Mouse (Mus musculus) forebrain, embryonic 14.5 days (tissue): Measurements from ENCODE around the gene Gpr157. TPM values are rescaled to one million over a fixed set of nuclear protein-coding genes. Genes with fewer than 3 reads are reported as not detected.

Experiments used
- ATAC-seq: fragments of 200-750 bp; cut with Nextera tagmentation; 2 replicates; pipeline ENCODE4 v1.8.0; 2017; ENCODE audit warnings: mild to moderate bottlenecking, moderate library complexity
- DNase-seq: peaks from one replicate; pipeline ENCODE4 v3.0.0-alpha.2; 2015; ENCODE audit warnings: low spot score
- H3K27ac ChIP-seq: fragments of 300-500 bp; sonication (generic); 2 replicates; pipeline ENCODE4 v1.5.1; 2014; ENCODE audit warnings: low read depth, mild to moderate bottlenecking, control low read depth, low read length, moderate library complexity
- H3K27me3 ChIP-seq: fragments of 300-500 bp; sonication (generic); replicated peaks from 2 replicates; pipeline ENCODE4 v1.6.1; 2014; ENCODE audit warnings: low read length, control low read depth, mixed read lengths; ENCODE audit not compliant: control insufficient read depth, insufficient read depth
- H3K36me3 ChIP-seq: fragments of 300-500 bp; sonication (generic); 2 replicates; pipeline ENCODE4 v1.6.1; 2014; ENCODE audit warnings: low read length, control low read depth; ENCODE audit not compliant: control insufficient read depth, insufficient read depth
- H3K4me1 ChIP-seq: fragments of 300-500 bp; sonication (generic); 2 replicates; pipeline ENCODE4 v1.6.1; 2014; ENCODE audit warnings: antibody characterized with exemption, low read length, control low read depth; ENCODE audit not compliant: control insufficient read depth, insufficient read depth
- H3K4me2 ChIP-seq: fragments of 300-500 bp; sonication (generic); 2 replicates; pipeline ENCODE4 v1.6.1; 2014; ENCODE audit warnings: mild to moderate bottlenecking, control low read depth, low read length
- H3K4me3 ChIP-seq: fragments of 300-500 bp; sonication (generic); 2 replicates; pipeline ENCODE4 v1.5.1; 2014; ENCODE audit warnings: low read depth, low read length, control low read depth
- H3K9ac ChIP-seq: fragments of 300-500 bp; sonication (generic); 2 replicates; pipeline ENCODE4 v1.6.1; 2014; ENCODE audit warnings: mild to moderate bottlenecking, low read length, control low read depth, moderate library complexity
- H3K9me3 ChIP-seq: fragments of 300-500 bp; sonication (generic); replicated peaks from 2 replicates; pipeline ENCODE4 v1.6.1; 2016; ENCODE audit warnings: low read length, control low read depth, mixed read lengths; ENCODE audit not compliant: control insufficient read depth
- WGBS: fragments of 180-500 bp; shearing (Covaris S2); extraction: QIAGEN DNeasy Blood & Tissue Kit; methylation state at CpG from one replicate; pipeline ENCODE4 v1.1.7; 2014; 5-methylcytosine and 5-hydroxymethylcytosine counted together
- polyA plus RNA-seq: library from polyadenylated mRNA; unstranded; fragments of >200 nt; fragmentation: Nextera tagmentation; extraction: Ambion mirVana; gene quantifications from 2 replicates; pipeline ENCODE4 v1.2.1, GENCODE M21; 2014

Gpr157 gene
- polyA plus RNA-seq, 1 experiment from 2014 or later, result 0.06 TPM

GRCm38 (mm10) chr4:150079244-150079643 is 7.9 kb upstream of the Gpr157 start:
- Histone ChIP-seq H3K9me3 (no peaks in the 10 kb centered on the region), H3K27ac (no peak overlapping the region), H3K36me3 (no peaks in the 10 kb centered on the region), H3K9ac (no peak overlapping the region), H3K27me3 (no peaks in the 10 kb centered on the region), H3K4me2 (no peak overlapping the region), H3K4me3 (no peak overlapping the region), H3K4me1 (no peaks in the 10 kb centered on the region)
- no peak for ATAC-seq
- WGBS, result 78% methylated on average over 7 of the region's 7 CpGs
- DNase-seq, result no peak

DNA sequence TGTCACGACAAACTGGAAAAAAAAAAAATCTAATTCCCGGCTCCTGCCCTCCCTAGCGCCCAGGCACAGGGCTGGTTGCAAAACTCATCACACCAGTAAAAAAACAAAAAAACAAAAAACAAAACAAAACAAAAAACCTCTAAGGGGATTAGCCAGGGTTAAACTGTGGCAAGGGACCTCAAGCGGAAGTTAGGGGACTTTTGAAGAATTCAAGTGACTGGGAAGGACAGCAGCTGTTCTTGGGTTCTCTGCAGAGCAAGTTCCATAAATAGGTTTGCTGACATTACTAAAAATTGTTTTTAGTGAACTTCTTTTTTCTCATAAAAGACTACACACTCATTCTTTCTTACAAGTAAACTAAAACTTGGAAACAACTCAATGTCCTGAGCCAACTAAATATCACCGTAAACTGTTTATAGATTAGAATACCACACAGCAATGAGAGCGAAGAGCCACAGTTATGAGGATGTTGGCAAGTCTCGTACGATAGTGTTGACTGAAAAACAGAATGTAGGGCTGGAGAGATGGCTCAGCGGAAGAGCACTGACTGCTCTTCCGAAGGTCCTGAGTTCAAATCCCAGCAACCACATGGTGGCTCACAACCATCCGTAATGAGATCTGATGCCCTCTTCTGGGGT is 6.7 kb upstream of the Gpr157 start:
- no peak for ATAC-seq
- no peak overlapping the region for H3K4me3 ChIP-seq
- no peak overlapping the region for H3K4me2 ChIP-seq
- no peak overlapping the region for H3K9ac ChIP-seq
- H3K36me3 ChIP-seq, result no peaks in the 10 kb centered on the region
- DNase-seq, result no peak
- H3K27me3 ChIP-seq, result no peaks in the 10 kb centered on the region
- no peak overlapping the region for H3K27ac ChIP-seq
- 81% methylated on average over 11 of the region's 11 CpGs for WGBS
- H3K4me1 ChIP-seq, result no peaks in the 10 kb centered on the region
- no peaks in the 10 kb centered on the region for H3K9me3 ChIP-seq

- H3K27ac ChIP-seq, result no peak overlapping the region
- H3K4me3 ChIP-seq, result no peak overlapping the region
- H3K4me1 ChIP-seq, result peaks cover 5% of the 10 kb centered on the region; the same call in 1 of the 2 replicates
- 75% methylated on average over 4 of the region's 4 CpGs for WGBS
- ATAC-seq (no peak), DNase-seq (no peak)
- no peak overlapping the region for H3K4me2 ChIP-seq
- no peaks in the 10 kb centered on the region for H3K36me3 ChIP-seq
- no peaks in the 10 kb centered on the region for H3K9me3 ChIP-seq
- H3K9ac ChIP-seq, result no peak overlapping the region
- H3K27me3 ChIP-seq, result peaks cover 11% of the 10 kb centered on the region
Measured at GRCm38 (mm10) chr4:150085366-150085765, 1.8 kb upstream of the Gpr157 start.

- peak overlapping the region; percentile 99 for H3K4me2 ChIP-seq
- WGBS, result under 1% methylated on average over 7 of the region's 7 CpGs
- H3K4me1 ChIP-seq, result peaks cover 5% of the 10 kb centered on the region; the same call in 1 of the 2 replicates
- H3K27me3 ChIP-seq, result peaks cover 14% of the 10 kb centered on the region
- ATAC-seq, result no peak
- 0 out of 2 replicates have a peak overlapping the region, but pooled peaks have one; percentile 45 for H3K9ac ChIP-seq
- H3K9me3 ChIP-seq, result no peaks in the 10 kb centered on the region
- no peaks in the 10 kb centered on the region for H3K36me3 ChIP-seq
- no peak overlapping the region for H3K27ac ChIP-seq
- DNase-seq, result no peak
- H3K4me3 ChIP-seq, result peak overlapping the region; percentile 44
Measured at GRCm38 (mm10) chr4:150086841-150087160, 364 bp upstream of the Gpr157 start.

DNA sequence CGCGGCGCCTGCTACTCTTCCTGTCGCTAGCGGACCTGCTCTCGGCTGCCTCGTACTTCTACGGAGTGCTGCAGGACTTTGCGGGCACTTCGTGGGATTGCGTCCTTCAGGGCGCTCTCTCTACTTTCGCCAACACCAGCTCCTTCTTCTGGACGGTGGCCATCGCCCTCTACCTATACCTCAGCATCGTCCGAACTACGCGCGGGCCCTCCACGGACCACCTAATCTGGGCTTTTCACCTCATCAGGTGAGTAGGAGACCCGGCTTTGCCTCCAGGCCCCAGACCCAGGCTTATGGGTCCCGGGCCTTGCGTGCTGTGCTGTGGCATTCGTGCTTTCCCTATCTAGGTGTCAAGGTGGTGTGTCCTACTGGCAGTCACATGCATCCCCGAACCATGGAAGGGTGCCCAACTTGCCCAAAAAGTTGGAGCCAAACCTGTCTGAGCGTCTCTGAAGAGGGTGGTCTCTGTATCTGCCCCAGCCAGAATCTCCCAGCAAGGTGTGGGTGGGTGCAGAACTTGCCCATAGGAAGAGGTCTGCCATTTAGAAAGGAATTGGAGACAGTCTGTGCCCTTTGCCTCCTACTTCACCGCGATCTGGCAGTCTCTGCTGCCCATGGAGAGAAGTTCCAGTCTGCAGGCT is 845 bp downstream of the Gpr157 start:
- Histone ChIP-seq H3K4me1 (peaks cover 5% of the 10 kb centered on the region; the same call in 1 of the 2 replicates), H3K4me2 (peak overlapping the region; percentile 99), H3K4me3 (peak overlapping the region; percentile 44), H3K9me3 (no peaks in the 10 kb centered on the region), H3K27me3 (peaks cover 14% of the 10 kb centered on the region), H3K27ac (no peak overlapping the region), H3K9ac (peak overlapping the region; percentile 56), H3K36me3 (no peaks in the 10 kb centered on the region)
- WGBS, result 15% methylated on average over 29 of the region's 29 CpGs
- ATAC-seq, result no peak
- DNase-seq, result no peak

DNA sequence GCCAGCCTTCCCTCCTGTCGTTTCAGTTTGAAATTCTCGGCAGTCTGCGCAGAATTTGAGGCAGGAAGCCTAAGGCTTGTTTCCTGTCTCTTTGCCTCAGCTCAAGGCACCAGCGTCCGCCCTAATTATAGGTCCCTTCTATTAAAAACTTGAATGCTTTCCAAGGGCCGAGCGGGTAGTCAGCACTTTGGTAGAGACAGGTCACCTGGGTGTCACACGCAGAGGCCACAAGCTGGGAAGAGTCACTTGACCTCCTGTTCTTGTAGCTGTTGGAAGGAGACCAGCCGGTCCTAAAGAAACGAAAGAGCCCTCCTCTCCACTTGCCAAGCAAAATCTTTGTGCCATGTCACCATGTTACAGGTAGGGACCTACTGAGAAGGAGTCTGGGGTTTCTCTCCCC is 2.0 kb downstream of the Gpr157 start:
- H3K4me1 ChIP-seq, result peaks cover 5% of the 10 kb centered on the region; the same call in 1 of the 2 replicates
- peaks cover 14% of the 10 kb centered on the region for H3K27me3 ChIP-seq
- no peak overlapping the region for H3K4me2 ChIP-seq
- H3K4me3 ChIP-seq, result no peak overlapping the region
- 77% methylated on average over 10 of the region's 10 CpGs for WGBS
- DNase-seq (no peak), ATAC-seq (no peak)
- H3K9me3 ChIP-seq, result no peaks in the 10 kb centered on the region
- no peak overlapping the region for H3K9ac ChIP-seq
- H3K27ac ChIP-seq, result no peak overlapping the region
- no peaks in the 10 kb centered on the region for H3K36me3 ChIP-seq

DNA sequence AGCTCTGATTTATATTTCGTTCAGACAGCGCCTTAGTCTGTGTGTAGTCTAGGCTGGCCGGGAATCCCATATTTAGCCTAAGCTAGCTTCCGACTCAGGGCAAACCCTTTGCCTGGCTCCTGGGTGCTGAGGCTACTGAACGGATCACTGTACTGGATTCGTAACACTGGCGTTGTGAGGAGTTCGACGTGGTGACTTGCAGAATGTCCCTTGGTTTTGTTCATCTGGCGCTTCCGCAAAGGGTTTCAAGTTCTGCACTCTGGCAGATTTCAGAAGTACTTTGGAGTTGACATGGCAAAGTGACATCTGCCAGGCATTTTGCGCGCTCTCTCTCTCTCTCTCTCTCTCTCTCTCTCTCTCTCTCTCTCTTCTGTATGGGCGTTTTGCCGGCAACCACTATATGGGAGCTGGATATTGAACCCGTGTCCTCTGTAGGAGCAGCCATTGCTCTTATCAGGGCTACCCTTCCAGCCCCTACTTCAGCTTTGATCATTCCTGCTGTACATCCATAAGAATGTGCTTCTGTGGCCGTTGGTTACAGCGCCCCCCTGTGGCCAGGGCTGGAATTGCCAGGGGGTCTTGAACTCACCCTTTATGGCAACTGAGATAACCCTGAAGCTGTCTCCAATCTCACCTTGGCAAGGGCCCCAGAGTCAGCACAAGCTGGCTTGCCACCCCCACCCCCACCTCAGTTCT is 4.9 kb downstream of the Gpr157 start:
- DNase-seq, result no peak
- 81% methylated on average over 18 of the region's 18 CpGs for WGBS

DNA sequence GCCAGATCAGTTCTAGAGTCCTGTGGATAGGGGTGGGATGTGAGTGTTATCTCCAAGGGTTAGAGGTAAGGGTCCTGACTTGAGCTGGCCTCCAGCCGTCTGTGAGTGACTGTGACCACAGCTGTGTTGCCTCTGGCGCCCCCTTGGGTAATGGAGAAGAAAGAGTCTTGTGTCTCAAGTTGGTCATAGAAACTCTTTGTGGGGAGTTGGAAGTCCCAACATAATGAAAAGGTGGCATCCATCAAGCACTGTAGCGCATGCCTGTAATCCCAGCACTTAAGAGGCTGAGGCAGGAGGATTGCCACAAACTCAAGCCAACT is 5.4 kb downstream of the Gpr157 start:
- H3K4me1 ChIP-seq, result peaks cover 6% of the 10 kb centered on the region; the same call in 1 of the 2 replicates
- H3K27me3 ChIP-seq, result peaks cover 14% of the 10 kb centered on the region
- H3K4me2 ChIP-seq, result no peak overlapping the region
- no peaks in the 10 kb centered on the region for H3K9me3 ChIP-seq
- H3K4me3 ChIP-seq, result no peak overlapping the region
- no peak for ATAC-seq
- H3K9ac ChIP-seq, result no peak overlapping the region
- DNase-seq, result no peak
- no peaks in the 10 kb centered on the region for H3K36me3 ChIP-seq
- no peak overlapping the region for H3K27ac ChIP-seq
- WGBS, result 51% methylated on average over 3 of the region's 3 CpGs

More for the DNA sequence above, 4.9 kb downstream of the Gpr157 start:
- H3K9me3 ChIP-seq, result no peaks in the 10 kb centered on the region
- no peak overlapping the region for H3K9ac ChIP-seq
- H3K4me1 ChIP-seq, result peaks cover 7% of the 10 kb centered on the region; the same call in 1 of the 2 replicates
- no peaks in the 10 kb centered on the region for H3K36me3 ChIP-seq
- H3K4me3 ChIP-seq, result no peak overlapping the region
- H3K4me2 ChIP-seq, result no peak overlapping the region
- no peak for ATAC-seq
- peaks cover 14% of the 10 kb centered on the region for H3K27me3 ChIP-seq
- no peak overlapping the region for H3K27ac ChIP-seq
